Mouse (Mus musculus) heart, embryonic 16.5 days (tissue): Measurements from ENCODE around the gene Cnnm4. TPM values are rescaled to one million over a fixed set of nuclear protein-coding genes. Genes with fewer than 3 reads are reported as not detected.
A peak's percentile ranks its signal among the peaks of the same experiment; 100 is the strongest.

ENCODE experiments used
- ATAC-seq: fragments of 200-750 bp; cut with Nextera tagmentation; replicated peaks from 2 replicates; pipeline ENCODE4 v1.8.0; 2017; ENCODE audit warnings: moderate number of reproducible peaks; ENCODE audit not compliant: insufficient read depth, low FRiP score; ENCODE audit errors: extremely low read depth
- H3K27ac ChIP-seq: fragments of 300-500 bp; sonication (generic); 2 replicates; pipeline ENCODE4 v1.5.1; 2014; ENCODE audit warnings: mild to moderate bottlenecking, low read length, control low read depth, moderate library complexity
- H3K27me3 ChIP-seq: fragments of 300-500 bp; sonication (generic); 2 replicates; pipeline ENCODE4 v1.6.1; 2014; ENCODE audit warnings: low read length, mixed read lengths; ENCODE audit not compliant: control insufficient read depth, insufficient read depth
- H3K36me3 ChIP-seq: fragments of 300-500 bp; sonication (generic); 2 replicates; pipeline ENCODE4 v1.6.1; 2014; ENCODE audit not compliant: control insufficient read depth, insufficient read depth
- H3K4me1 ChIP-seq: fragments of 300-500 bp; sonication (generic); 2 replicates; pipeline ENCODE4 v1.6.1; 2014; ENCODE audit warnings: low read length, mixed read lengths; ENCODE audit not compliant: control insufficient read depth, insufficient read depth
- H3K4me2 ChIP-seq: fragments of 300-500 bp; sonication (generic); 2 replicates; pipeline ENCODE4 v1.6.1; 2014; ENCODE audit warnings: low read depth, mild to moderate bottlenecking, control low read depth, low read length
- H3K4me3 ChIP-seq: fragments of 300-500 bp; sonication (generic); 2 replicates; pipeline ENCODE4 v1.5.1; 2014; ENCODE audit warnings: mild to moderate bottlenecking, control low read depth, low read length
- H3K9ac ChIP-seq: fragments of 300-500 bp; sonication (generic); 2 replicates; pipeline ENCODE4 v1.6.1; 2014; ENCODE audit warnings: low read length, control low read depth
- H3K9me3 ChIP-seq: fragments of 300-500 bp; sonication (generic); replicated peaks from 2 replicates; pipeline ENCODE4 v1.6.1; 2016; ENCODE audit warnings: low read length; ENCODE audit not compliant: control insufficient read depth
- WGBS: fragments of 180-500 bp; shearing (Covaris S2); extraction: QIAGEN DNeasy Blood & Tissue Kit; methylation state at CpG from one replicate; pipeline ENCODE4 v1.1.7; 2014; 5-methylcytosine and 5-hydroxymethylcytosine counted together
- polyA plus RNA-seq: library from polyadenylated mRNA; unstranded; fragments of >200 nt; fragmentation: Nextera tagmentation; extraction: Ambion mirVana; gene quantifications from 2 replicates; pipeline ENCODE4 v1.2.1, GENCODE M21; 2015

The Cnnm4 gene
- polyA plus RNA-seq, 1 experiment from 2014 or later = 6.9 TPM

GRCm38 (mm10) chr1:36444471-36445464 lies 26.7 kb upstream of the Cnnm4 start, which contains the start of gene Lman2l:
Gene Lman2l (minus strand): TSS chr1:36445271.
- H3K9ac ChIP-seq = peak within 1 kb of the TSS; percentile 87
- peaks cover 9% of the 10 kb centered on the region for H3K4me1 ChIP-seq
- H3K4me3 ChIP-seq = peak within 1 kb of the TSS; percentile 92
- under 1% methylated on average over 54 of the region's 57 CpGs for WGBS
- H3K36me3 ChIP-seq = peaks cover 13% of the 10 kb centered on the region
- H3K27me3 ChIP-seq = no peaks in the 10 kb centered on the region
- H3K27ac ChIP-seq = peak within 1 kb of the TSS; percentile 80
- no peaks in the 10 kb centered on the region for H3K9me3 ChIP-seq
- peak; percentile 99 for ATAC-seq
- H3K4me2 ChIP-seq = peak within 1 kb of the TSS; percentile 93

- H3K27ac ChIP-seq = peak overlapping the region; percentile 35; the same call in 1 of the 2 replicates
- H3K4me1 ChIP-seq = peaks cover 9% of the 10 kb centered on the region
- H3K36me3 ChIP-seq = peaks cover 13% of the 10 kb centered on the region; the same call in 1 of the 2 replicates
- no peaks in the 10 kb centered on the region for H3K27me3 ChIP-seq
- peak overlapping the region; percentile 36; the same call in 1 of the 2 replicates for H3K4me2 ChIP-seq
- peak overlapping the region; percentile 25; the same call in 1 of the 2 replicates for H3K9ac ChIP-seq
- H3K4me3 ChIP-seq = peak overlapping the region; percentile 92; the same call in 1 of the 2 replicates
- no peaks in the 10 kb centered on the region for H3K9me3 ChIP-seq
- WGBS = 43% methylated on average over 8 of the region's 8 CpGs
- no peak for ATAC-seq
Observed at GRCm38 (mm10) chr1:36445508-36445907, 25.9 kb upstream of the Cnnm4 start.

GRCm38 (mm10) chr1:36446106-36446824 lies 25.2 kb upstream of the Cnnm4 start:
- WGBS = 74% methylated on average over 5 of the region's 5 CpGs
- Histone ChIP-seq H3K27me3 (no peaks in the 10 kb centered on the region), H3K4me3 (no peak overlapping the region), H3K4me2 (no peak overlapping the region), H3K36me3 (peaks cover 12% of the 10 kb centered on the region; the same call in 1 of the 2 replicates), H3K27ac (no peak overlapping the region; the same call in 1 of the 2 replicates), H3K9me3 (no peaks in the 10 kb centered on the region), H3K4me1 (peaks cover 9% of the 10 kb centered on the region), H3K9ac (no peak overlapping the region)
- ATAC-seq = no peak

- no peak overlapping the region for H3K4me2 ChIP-seq
- no peak overlapping the region for H3K4me3 ChIP-seq
- 84% methylated on average over 5 of the region's 5 CpGs for WGBS
- no peak for ATAC-seq
- no peak overlapping the region for H3K27ac ChIP-seq
- H3K9ac ChIP-seq = no peak overlapping the region
- H3K36me3 ChIP-seq = peaks cover 8% of the 10 kb centered on the region; the same call in 1 of the 2 replicates
- no peaks in the 10 kb centered on the region for H3K27me3 ChIP-seq
- H3K4me1 ChIP-seq = peaks cover 9% of the 10 kb centered on the region
- no peaks in the 10 kb centered on the region for H3K9me3 ChIP-seq
Observed at GRCm38 (mm10) chr1:36446841-36447240, 24.6 kb upstream of the Cnnm4 start.

GRCm38 (mm10) chr1:36454055-36454815 lies 17.2 kb upstream of the Cnnm4 start:
- peaks cover 7% of the 10 kb centered on the region; the same call in 1 of the 2 replicates for H3K4me1 ChIP-seq
- no peak overlapping the region for H3K27ac ChIP-seq
- no peak overlapping the region for H3K9ac ChIP-seq
- H3K4me3 ChIP-seq = no peak overlapping the region
- H3K4me2 ChIP-seq = no peak overlapping the region
- H3K36me3 ChIP-seq = no peaks in the 10 kb centered on the region
- H3K9me3 ChIP-seq = 0 out of 2 replicates have a peak, but pooled peaks cover 3% of the 10 kb centered on the region
- no peaks in the 10 kb centered on the region for H3K27me3 ChIP-seq
- WGBS = 79% methylated on average over 6 of the region's 6 CpGs
- ATAC-seq = no peak

- Histone ChIP-seq H3K4me3 (no peak overlapping the region), H3K36me3 (no peaks in the 10 kb centered on the region), H3K27me3 (no peaks in the 10 kb centered on the region), H3K4me2 (no peak overlapping the region), H3K9me3 (0 out of 2 replicates have a peak, but pooled peaks cover 3% of the 10 kb centered on the region), H3K4me1 (peaks cover 10% of the 10 kb centered on the region; the same call in 1 of the 2 replicates), H3K9ac (no peak overlapping the region), H3K27ac (peak overlapping the region; percentile 52)
- 16% methylated on average over 7 of the region's 7 CpGs for WGBS
- ATAC-seq = peak; percentile 45; the same call in 1 of the 2 replicates
Observed at GRCm38 (mm10) chr1:36457388-36458014, 13.9 kb upstream of the Cnnm4 start.

- Histone ChIP-seq H3K4me3 (no peak overlapping the region), H3K9me3 (0 out of 2 replicates have a peak, but pooled peaks cover 3% of the 10 kb centered on the region), H3K9ac (no peak overlapping the region), H3K4me2 (no peak overlapping the region), H3K27me3 (no peaks in the 10 kb centered on the region), H3K36me3 (no peaks in the 10 kb centered on the region), H3K27ac (no peak overlapping the region), H3K4me1 (peaks cover 10% of the 10 kb centered on the region; the same call in 1 of the 2 replicates)
- 70% methylated on average over 5 of the region's 5 CpGs for WGBS
- ATAC-seq = no peak
Observed at GRCm38 (mm10) chr1:36458169-36458568, 13.3 kb upstream of the Cnnm4 start.

- 29% methylated on average over 2 of the region's 2 CpGs for WGBS
- Histone ChIP-seq H3K9me3 (no peaks in the 10 kb centered on the region), H3K4me1 (peaks cover 10% of the 10 kb centered on the region; the same call in 1 of the 2 replicates), H3K9ac (no peak overlapping the region), H3K36me3 (no peaks in the 10 kb centered on the region), H3K27ac (no peak overlapping the region), H3K4me3 (no peak overlapping the region), H3K27me3 (no peaks in the 10 kb centered on the region), H3K4me2 (no peak overlapping the region)
- no peak for ATAC-seq
Observed at GRCm38 (mm10) chr1:36461829-36462228, 9.6 kb upstream of the Cnnm4 start.
